Mouse (Mus musculus) midbrain, embryonic 11.5 days (tissue): Measurements from ENCODE around the gene Tanc1. TPM values are rescaled to one million over a fixed set of nuclear protein-coding genes. Genes with fewer than 3 reads are reported as not detected.

Source experiments
- ATAC-seq: fragments of 200-750 bp; cut with Nextera tagmentation; 2 replicates; pipeline ENCODE4 v1.8.0; 2017; ENCODE audit warnings: moderate TSS enrichment, moderate library complexity; ENCODE audit not compliant: low FRiP score
- DNase-seq: peaks from one replicate; pipeline ENCODE4 v3.0.0; 2015; ENCODE audit warnings: low spot score; ENCODE audit errors: missing footprints
- H3K27ac ChIP-seq: fragments of 300-500 bp; sonication (generic); 2 replicates; pipeline ENCODE4 v1.5.1; 2014; ENCODE audit warnings: low read depth, low read length
- H3K27me3 ChIP-seq: fragments of 300-500 bp; sonication (generic); 2 replicates; pipeline ENCODE4 v1.6.1; 2014; ENCODE audit warnings: mild to moderate bottlenecking, low read length, moderate library complexity, mixed read lengths; ENCODE audit not compliant: control insufficient read depth, insufficient read depth
- H3K36me3 ChIP-seq: fragments of 300-500 bp; sonication (generic); 2 replicates; pipeline ENCODE4 v1.6.1; 2014; ENCODE audit warnings: mild to moderate bottlenecking, low read length, moderate library complexity, mixed read lengths; ENCODE audit not compliant: control insufficient read depth, insufficient read depth
- H3K4me1 ChIP-seq: fragments of 300-500 bp; sonication (generic); 2 replicates; pipeline ENCODE4 v1.6.1; 2014; ENCODE audit warnings: low read length; ENCODE audit not compliant: control insufficient read depth, insufficient read depth
- H3K4me2 ChIP-seq: fragments of 300-500 bp; sonication (generic); 2 replicates; pipeline ENCODE4 v1.6.1; 2014; ENCODE audit warnings: mild to moderate bottlenecking, moderate library complexity
- H3K4me3 ChIP-seq: fragments of 300-500 bp; sonication (generic); 2 replicates; pipeline ENCODE4 v1.5.1; 2014; ENCODE audit warnings: low read depth, low read length
- H3K9ac ChIP-seq: fragments of 300-500 bp; sonication (generic); 2 replicates; pipeline ENCODE4 v1.6.1; 2014; ENCODE audit warnings: low read length
- H3K9me3 ChIP-seq: fragments of 300-500 bp; sonication (generic); 2 replicates; pipeline ENCODE4 v1.6.1; 2016; ENCODE audit warnings: low read length; ENCODE audit not compliant: control insufficient read depth
- WGBS: fragments of 180-500 bp; shearing (Covaris S2); extraction: QIAGEN DNeasy Blood & Tissue Kit; methylation state at CpG from one replicate; pipeline ENCODE4 v1.1.7; 2014; 5-methylcytosine and 5-hydroxymethylcytosine counted together
- polyA plus RNA-seq: library from polyadenylated mRNA; unstranded; fragments of >200 nt; fragmentation: Nextera tagmentation; extraction: Ambion mirVana; gene quantifications from 2 replicates; pipeline ENCODE4 v1.2.1, GENCODE M21; 2014

Tanc1 gene
- polyA plus RNA-seq, 1 experiment from 2014 or later: 6.7 TPM

DNA sequence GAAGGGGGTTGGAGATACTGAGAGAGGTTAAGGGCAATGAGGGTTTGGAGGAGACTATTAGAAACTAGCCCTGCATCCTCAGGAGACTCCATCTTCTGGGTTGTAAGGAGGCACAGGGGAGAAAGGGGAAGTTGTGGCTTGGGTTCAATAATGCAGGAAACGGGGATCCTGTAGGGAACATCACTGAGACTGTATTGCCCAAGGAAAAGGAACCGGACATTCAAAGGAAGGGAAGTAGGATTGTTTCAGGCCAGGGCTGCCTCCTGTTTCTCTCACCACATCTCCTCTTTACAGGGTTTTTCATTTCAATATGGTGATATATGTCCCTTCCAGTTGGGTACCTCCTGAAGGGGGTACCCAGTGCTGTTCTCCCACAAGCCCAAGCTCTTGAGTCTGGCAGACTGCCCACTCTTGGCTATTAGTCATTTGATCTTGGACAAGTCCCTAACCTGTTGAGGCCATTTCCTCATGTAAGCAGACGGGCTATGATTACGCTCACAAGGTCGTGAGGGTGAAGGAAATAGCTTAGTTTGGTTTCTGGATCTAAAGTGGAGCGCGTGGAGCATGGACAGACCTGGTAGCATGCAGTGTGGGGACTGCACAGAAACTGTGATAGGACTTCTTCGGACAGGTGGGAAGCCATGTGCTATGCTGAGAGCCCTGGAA, 191.0 kb downstream of the Tanc1 start:
- no peak for ATAC-seq
- Histone ChIP-seq H3K27me3 (no peaks in the 10 kb centered on the region), H3K9ac (no peak overlapping the region), H3K27ac (no peak overlapping the region), H3K4me3 (no peak overlapping the region), H3K9me3 (no peaks in the 10 kb centered on the region), H3K4me2 (no peak overlapping the region), H3K36me3 (no peaks in the 10 kb centered on the region), H3K4me1 (peaks cover 13% of the 10 kb centered on the region; the same call in 1 of the 2 replicates)
- no peak for DNase-seq
- WGBS: 93% methylated on average over 8 of the region's 8 CpGs

GRCm38 (mm10) chr2:59805595-59805994, 193.8 kb downstream of the Tanc1 start:
- DNase-seq (no peak), ATAC-seq (no peak)
- Histone ChIP-seq H3K4me2 (no peak overlapping the region), H3K9ac (no peak overlapping the region), H3K4me1 (0 out of 2 replicates have a peak, but pooled peaks cover 4% of the 10 kb centered on the region), H3K27ac (no peak overlapping the region), H3K9me3 (no peaks in the 10 kb centered on the region), H3K36me3 (no peaks in the 10 kb centered on the region), H3K27me3 (no peaks in the 10 kb centered on the region), H3K4me3 (no peak overlapping the region)
- WGBS: 33% methylated on average over 2 of the region's 2 CpGs

- H3K9ac ChIP-seq: no peak overlapping the region
- no peak for DNase-seq
- H3K4me1 ChIP-seq: 0 out of 2 replicates have a peak, but pooled peaks cover 4% of the 10 kb centered on the region
- no peak for ATAC-seq
- no peaks in the 10 kb centered on the region for H3K27me3 ChIP-seq
- H3K4me3 ChIP-seq: no peak overlapping the region
- H3K27ac ChIP-seq: no peak overlapping the region
- no peaks in the 10 kb centered on the region for H3K9me3 ChIP-seq
- no peak overlapping the region for H3K4me2 ChIP-seq
- WGBS: 19% methylated on average over 6 of the region's 6 CpGs
- H3K36me3 ChIP-seq: no peaks in the 10 kb centered on the region
Measured at GRCm38 (mm10) chr2:59806038-59806437, 194.2 kb downstream of the Tanc1 start.

DNA sequence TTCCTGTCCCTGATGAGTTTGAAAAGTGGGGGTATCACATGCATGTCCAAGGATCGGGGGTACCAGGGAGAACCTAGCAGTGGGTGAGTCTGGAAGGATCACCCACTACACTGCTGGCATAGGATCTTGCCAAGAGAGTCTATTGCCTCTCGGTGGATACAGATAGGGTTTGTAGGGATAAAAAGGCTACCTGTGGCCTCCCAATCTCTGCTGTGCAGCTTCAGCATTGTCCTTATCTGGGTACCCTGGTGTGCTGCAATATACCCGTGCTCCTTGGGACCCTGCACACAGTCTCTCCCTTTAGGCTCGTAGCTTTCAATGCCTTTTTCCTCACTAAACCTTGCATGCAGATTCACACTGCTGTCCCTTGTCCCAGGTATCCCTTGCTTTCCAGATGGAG, 196.8 kb downstream of the Tanc1 start:
- Histone ChIP-seq H3K9me3 (no peaks in the 10 kb centered on the region), H3K36me3 (no peaks in the 10 kb centered on the region), H3K27ac (no peak overlapping the region), H3K9ac (no peak overlapping the region), H3K4me3 (no peak overlapping the region), H3K4me2 (no peak overlapping the region), H3K4me1 (0 out of 2 replicates have a peak, but pooled peaks cover 4% of the 10 kb centered on the region), H3K27me3 (no peaks in the 10 kb centered on the region)
- DNase-seq (no peak), ATAC-seq (no peak)
- WGBS: 88% methylated on average over 4 of the region's 4 CpGs

- DNase-seq (no peak), ATAC-seq (no peak)
- Histone ChIP-seq H3K4me2 (no peak overlapping the region), H3K27ac (no peak overlapping the region), H3K36me3 (no peaks in the 10 kb centered on the region), H3K4me1 (0 out of 2 replicates have a peak, but pooled peaks cover 4% of the 10 kb centered on the region), H3K27me3 (no peaks in the 10 kb centered on the region), H3K9ac (no peak overlapping the region), H3K4me3 (no peak overlapping the region), H3K9me3 (no peaks in the 10 kb centered on the region)
- 86% methylated on average over 7 of the region's 7 CpGs for WGBS
Measured at GRCm38 (mm10) chr2:59810039-59810438, 198.2 kb downstream of the Tanc1 start.

DNA sequence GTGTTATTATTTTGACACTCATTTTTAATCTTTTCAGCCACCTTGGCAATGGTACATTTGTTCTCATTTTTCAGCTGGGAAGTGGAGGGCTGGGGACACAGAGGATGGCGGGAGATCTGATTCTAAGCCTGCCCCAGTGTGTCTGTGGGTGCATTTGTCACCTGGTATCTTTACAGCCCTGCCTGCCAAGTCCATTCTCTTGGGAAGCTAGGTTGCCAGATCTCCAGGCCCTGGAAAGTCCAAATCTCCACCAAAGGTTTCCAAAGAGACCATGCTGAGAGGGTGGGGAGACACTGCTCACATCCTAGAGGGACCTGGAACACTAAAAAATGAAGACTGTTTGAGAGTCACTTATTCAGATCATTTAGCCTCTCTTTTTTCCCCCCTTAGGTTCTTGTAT, 199.4 kb downstream of the Tanc1 start:
- Histone ChIP-seq H3K4me2 (no peak overlapping the region), H3K9ac (no peak overlapping the region), H3K36me3 (no peaks in the 10 kb centered on the region), H3K4me1 (no peaks in the 10 kb centered on the region), H3K27me3 (no peaks in the 10 kb centered on the region), H3K4me3 (no peak overlapping the region), H3K27ac (no peak overlapping the region), H3K9me3 (no peaks in the 10 kb centered on the region)
- DNase-seq: no peak
- WGBS: 79% methylated on average over 1 of the region's 1 CpGs
- no peak for ATAC-seq

GRCm38 (mm10) chr2:59812641-59813040, 200.8 kb downstream of the Tanc1 start:
- H3K4me3 ChIP-seq: no peak overlapping the region
- ATAC-seq: no peak
- H3K4me2 ChIP-seq: no peak overlapping the region
- H3K27me3 ChIP-seq: no peaks in the 10 kb centered on the region
- H3K4me1 ChIP-seq: no peaks in the 10 kb centered on the region
- 97% methylated on average over 1 of the region's 1 CpGs for WGBS
- DNase-seq: no peak
- no peak overlapping the region for H3K27ac ChIP-seq
- no peaks in the 10 kb centered on the region for H3K36me3 ChIP-seq
- H3K9ac ChIP-seq: no peak overlapping the region
- H3K9me3 ChIP-seq: no peaks in the 10 kb centered on the region

- H3K27ac ChIP-seq: no peak overlapping the region
- no peaks in the 10 kb centered on the region for H3K9me3 ChIP-seq
- H3K4me3 ChIP-seq: no peak overlapping the region
- ATAC-seq (no peak), DNase-seq (no peak)
- H3K4me1 ChIP-seq: no peaks in the 10 kb centered on the region
- 84% methylated on average over 13 of the region's 13 CpGs for WGBS
- H3K4me2 ChIP-seq: no peak overlapping the region
- no peak overlapping the region for H3K9ac ChIP-seq
- no peaks in the 10 kb centered on the region for H3K27me3 ChIP-seq
- H3K36me3 ChIP-seq: no peaks in the 10 kb centered on the region
Measured at GRCm38 (mm10) chr2:59813457-59813856, 201.6 kb downstream of the Tanc1 start.

DNA sequence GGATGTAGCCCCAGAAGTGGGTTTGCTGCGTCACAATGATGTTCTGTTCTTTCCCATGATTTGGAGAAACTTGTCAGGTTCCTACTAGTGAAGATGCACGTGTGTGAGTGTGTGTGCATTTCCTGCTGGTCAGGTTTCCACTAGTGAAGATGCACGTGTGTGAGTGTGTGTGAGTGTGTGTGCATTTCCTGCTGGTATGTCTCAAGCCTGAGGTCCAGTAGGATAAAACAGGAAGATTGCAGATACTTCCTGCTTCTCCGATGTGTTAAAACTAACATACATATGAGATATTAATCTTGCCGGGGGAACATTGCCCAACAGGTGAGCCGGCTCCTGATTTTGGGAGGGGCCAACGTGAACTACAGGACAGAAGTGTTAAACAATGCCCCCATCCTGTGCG, 203.2 kb downstream of the Tanc1 start:
- WGBS: 93% methylated on average over 8 of the region's 8 CpGs
- H3K4me3 ChIP-seq: no peak overlapping the region
- no peak overlapping the region for H3K4me2 ChIP-seq
- H3K27me3 ChIP-seq: no peaks in the 10 kb centered on the region
- H3K9me3 ChIP-seq: no peaks in the 10 kb centered on the region
- no peaks in the 10 kb centered on the region for H3K4me1 ChIP-seq
- H3K27ac ChIP-seq: no peak overlapping the region
- DNase-seq: no peak
- no peak for ATAC-seq
- H3K9ac ChIP-seq: no peak overlapping the region
- no peaks in the 10 kb centered on the region for H3K36me3 ChIP-seq
